Mouse (Mus musculus) mesoderm, embryonic 11.5 days (tissue): ENCODE results near the gene Ssbp3.

Experiments
- DNase-seq: peaks from one replicate; pipeline ENCODE4 v3.0.0-alpha.2; 2012; ENCODE audit warnings: low read depth, low spot score

Gene Ssbp3

DNA sequence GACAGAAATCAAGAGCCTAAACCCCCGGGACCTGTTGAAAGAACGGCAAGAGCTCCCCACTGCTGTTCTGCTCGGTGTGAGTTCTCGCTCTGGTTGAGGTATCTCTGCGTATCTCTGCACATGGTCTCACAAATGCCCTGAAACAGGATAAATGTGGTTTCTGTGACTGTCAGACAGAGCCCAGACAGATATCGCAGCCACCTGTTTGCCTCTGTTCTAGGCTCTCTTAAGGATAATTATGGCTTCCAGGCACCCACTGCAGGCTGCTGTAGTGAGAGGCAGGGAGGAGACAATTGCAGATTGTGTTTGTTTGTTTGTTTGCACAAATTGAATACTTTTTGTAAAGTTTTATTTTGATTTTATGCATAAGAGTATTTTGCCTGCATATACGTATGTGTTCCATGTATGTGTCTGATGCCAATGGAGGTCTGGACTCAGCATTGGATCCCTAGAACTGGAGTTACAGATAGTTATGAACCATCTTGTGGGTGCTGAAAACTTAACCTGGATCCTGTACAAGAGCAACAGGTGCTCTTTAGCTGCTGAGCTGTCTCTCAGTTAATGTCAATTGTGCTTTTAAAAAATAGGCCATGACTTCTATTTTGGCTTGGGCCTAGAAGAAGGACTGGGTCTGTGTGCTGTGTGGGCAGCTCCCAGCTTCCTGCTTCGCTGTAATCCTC lies 101.0 kb downstream of the Ssbp3 start:
- no peak for DNase-seq

DNA sequence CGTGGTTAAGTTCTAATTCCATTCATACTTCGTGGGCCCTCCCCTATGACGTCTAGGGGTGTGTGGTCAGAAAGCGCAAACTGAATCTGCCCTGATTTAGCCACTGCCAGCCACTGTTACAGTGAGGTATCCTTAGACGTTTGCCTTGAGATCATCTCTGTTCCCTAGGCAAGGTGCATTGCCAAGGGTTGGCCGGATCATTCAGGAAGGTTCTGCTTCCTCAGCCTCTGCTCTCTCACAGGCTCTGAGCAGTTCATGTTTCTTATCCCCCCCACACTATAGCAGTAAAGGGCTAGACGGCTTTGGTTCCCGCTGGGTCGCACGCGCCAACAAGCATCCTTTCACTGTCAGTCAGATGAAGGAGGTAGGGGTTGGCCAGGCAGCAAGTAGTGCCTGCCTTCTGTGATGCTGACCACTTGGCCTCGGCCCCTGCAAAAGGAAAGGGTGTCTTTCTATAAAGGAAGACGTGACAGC lies 101.5 kb downstream of the Ssbp3 start:
- no peak for DNase-seq

DNA sequence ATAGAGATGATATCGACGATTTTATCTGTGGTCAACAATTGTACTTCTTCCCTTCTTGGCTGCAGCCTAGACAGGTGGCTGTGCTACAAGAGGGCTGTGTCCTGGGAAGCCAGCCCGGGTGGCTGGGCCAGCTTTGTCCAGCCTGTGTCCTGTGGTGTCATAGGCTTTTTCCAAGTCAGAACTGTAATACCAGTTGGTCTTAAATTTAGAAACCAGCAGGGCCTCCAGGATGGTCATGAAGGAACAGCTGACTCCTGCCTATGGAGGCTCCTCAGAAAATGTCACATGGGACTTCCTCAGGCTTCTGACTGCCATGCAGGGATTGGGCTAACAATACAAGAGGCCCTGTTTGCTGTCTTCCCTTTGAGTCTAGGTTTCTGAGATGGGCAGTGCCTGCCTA lies 102.1 kb downstream of the Ssbp3 start:
- no peak for DNase-seq

DNA sequence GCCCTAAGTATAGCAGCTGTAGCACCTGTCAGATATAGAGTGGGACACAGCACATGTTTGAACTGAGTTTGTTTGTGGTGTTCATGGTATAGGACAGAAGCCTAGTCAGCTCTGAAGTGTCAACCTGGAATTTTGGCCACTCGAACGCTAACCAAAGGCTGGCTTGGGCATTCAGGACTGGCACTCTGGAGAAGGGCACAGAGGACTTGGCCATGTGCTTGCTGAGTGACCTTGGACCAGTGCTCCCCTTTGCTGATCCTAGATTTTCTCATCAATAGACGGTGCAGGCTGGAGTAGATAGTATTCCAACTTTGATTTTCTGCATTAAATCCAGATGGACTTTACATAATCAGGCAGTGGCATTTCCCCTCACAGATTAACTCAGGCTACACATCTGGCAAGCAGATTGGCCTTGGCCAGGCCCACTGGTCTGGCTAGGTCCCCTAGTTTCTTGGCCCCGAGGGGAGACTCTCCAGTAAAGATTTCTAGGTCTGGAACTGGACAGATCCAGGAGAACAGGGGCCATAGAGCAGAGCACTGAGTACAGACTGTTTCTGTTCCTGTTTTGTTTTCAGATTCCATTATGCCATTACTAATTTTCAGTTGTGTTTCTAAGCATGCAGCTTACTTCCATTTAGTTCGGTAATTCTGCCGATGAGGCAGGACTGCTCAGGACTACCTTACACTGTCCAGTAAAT lies 102.8 kb downstream of the Ssbp3 start:
- DNase-seq: no peak

DNA sequence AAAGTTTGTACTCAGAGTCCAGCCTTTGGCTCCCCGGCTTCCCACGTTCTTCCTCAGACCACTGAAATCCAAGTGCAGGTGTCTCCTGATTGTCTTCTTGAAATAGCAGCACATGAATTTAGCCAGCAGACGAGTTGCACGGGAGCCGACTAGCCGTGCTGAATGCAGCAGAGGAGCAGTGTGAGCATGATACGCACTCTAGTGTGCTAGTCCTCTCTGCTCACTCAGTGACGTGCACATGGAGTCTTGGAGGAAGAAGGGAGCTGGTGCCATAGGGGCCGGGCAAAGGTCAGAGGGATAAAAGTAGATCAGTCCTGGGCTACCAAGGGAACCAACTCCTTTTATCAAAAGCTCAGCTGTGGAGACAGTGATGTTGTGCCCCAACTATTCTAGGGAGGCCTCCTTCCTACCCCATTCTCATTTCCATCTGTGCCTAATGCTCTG lies 103.3 kb downstream of the Ssbp3 start:
- DNase-seq: no peak

DNA sequence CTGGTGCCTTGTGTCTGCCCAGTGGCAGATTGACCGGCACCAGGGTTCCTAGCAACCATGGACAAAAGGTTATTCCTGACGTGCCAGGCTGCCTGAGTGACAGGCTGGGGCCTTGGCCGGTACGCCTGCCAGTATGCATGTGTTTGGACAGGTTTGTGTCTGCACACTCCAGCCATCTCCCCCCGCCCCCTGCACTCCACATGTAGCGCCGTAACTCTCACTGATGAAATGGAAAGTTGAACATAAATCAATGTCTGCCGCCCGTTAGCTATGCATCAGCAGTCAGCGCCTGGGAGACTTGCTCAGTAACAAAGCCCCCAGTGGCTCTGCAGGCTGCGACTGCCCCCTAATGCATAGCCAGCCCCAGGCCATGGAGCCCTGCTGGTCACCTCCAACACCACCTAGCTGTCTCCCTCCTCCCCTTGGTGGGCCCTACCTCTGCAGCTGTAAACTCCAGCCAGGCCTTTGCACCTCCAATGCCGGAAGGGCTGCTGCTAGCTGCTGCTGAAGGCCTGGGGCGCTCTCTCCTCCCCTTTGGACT lies 105.5 kb downstream of the Ssbp3 start:
- peak; percentile 90 for DNase-seq

DNA sequence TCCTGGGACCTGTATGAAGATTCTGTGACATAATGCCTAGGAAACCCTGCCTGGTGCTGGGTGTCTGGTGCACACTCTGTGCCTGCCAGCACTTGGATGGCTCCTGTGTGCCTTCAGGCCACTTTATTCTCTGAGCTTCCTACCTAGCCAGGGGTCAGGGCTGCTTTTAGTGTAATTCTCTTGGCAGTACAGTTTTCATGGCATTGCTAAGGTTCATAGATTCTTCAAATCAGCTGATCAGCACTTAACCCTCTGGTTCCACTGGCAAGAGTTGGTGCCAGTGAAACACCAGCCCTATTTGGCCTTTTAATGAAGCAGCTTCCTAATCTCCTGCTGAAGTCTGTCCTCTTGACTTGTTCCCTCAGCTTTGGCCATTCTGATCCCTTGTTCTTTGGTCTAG lies 106.8 kb downstream of the Ssbp3 start:
- no peak for DNase-seq

DNA sequence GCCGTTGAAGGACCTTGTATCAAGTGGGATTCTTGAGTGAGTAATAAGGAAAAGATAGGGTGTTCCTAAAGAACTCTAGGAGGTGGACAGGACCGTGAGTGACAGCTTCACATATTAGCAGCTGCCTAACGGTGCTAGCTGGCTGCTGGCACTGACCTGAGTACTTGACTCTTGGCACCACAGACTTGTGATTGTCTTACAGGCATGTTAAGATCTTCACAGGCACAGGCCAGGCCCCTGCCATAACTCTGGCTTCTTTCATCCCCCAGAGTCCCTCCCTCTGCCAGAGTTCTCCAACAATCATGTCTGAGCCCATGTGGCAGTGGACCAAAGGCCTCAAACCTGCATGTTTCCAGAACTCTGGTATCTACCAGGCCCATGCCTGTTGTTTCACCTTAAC lies 108.0 kb downstream of the Ssbp3 start:
- DNase-seq: no peak

DNA sequence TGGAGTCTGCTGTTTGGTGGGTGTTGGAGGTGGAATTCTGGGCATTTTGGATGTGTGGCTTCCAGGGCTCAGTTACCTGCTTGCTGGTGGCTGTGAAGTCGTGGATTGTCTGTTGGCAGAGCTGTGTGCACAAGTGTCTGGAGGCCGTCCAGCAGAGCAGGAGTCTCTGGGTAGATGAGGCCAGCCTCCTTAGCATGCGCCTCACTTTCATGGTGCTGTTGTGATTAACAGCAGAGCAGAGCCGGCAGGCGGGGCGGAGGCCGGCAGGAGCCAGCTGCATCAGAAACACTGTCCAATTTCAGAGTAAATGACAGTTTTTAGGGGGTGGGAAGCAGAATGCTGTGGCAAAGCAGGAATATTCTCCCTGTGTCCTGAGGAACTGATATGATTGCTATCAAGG lies 108.5 kb downstream of the Ssbp3 start:
- no peak for DNase-seq

DNA sequence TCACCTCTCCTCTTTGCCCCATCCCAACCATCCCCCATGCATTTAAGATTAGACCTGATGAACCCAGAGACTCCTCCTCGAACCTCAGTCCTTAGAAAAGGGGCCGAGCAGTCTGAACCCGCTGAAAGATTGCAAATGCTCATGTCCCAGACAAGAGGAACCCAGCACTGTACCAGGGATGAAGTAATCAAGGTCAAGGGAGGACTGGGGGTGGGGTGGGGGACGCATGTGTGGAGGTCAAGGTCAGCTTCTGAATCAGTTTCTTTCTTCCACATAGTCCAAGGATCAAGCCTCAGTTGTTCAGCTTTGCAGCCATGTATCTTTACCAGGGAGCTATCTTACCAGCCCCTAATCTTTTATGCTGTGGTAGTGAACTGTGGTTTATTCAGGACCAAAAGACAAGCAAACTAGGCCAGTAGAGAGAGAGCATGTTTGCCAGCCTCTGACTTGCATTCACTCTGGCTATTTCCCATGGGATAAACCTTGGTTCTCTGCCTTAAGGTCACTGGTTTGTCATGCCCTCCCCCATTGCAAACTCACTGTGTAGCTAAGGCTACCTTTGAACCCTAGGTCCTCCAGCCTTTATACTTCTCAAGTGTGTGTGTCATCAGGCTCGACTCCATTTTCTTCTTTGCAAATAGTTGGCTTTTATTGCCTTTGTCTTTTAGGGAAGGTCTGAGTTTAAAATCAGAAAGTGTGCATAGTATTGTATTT lies 109.9 kb downstream of the Ssbp3 start:
- DNase-seq: no peak

DNA sequence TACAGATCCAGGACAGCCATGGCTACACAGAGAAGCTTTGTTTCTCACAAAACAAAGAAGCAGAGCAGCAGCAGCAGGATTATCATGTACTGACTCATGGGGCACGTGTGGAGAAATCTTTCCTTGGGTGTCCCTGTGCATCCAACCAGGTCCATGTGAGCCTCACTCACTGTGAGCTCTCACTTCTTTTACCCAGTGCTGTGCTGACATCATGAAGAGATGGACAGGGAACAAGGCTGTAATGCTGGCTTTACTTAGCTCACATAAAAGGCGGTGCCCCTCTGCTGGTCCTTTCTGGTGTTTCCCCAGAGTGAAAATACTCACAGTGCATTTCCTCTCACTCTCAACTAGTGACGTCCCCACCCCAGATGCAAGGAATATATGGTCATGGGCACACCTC lies 111.0 kb downstream of the Ssbp3 start:
- DNase-seq: no peak

DNA sequence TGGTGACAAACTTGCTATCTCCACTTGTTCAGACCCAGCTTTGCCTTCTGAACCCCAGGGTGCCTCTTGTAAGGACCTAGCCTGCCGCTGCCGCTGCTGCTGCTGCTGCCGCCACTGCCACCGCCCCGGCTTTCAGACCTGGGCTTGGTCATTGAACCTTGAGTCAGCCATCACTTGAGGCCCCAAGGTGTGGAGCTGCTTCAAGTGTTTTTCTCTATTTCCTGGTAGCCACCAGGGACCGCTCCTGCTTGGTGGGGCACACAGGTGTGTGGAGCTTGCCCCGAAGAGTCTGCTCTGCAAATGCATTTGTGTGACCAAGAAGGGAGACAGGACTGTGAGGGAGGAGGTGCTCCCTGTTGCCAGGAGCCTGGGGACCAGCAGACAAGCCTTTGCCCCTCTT lies 114.4 kb downstream of the Ssbp3 start:
- DNase-seq: no peak

DNA sequence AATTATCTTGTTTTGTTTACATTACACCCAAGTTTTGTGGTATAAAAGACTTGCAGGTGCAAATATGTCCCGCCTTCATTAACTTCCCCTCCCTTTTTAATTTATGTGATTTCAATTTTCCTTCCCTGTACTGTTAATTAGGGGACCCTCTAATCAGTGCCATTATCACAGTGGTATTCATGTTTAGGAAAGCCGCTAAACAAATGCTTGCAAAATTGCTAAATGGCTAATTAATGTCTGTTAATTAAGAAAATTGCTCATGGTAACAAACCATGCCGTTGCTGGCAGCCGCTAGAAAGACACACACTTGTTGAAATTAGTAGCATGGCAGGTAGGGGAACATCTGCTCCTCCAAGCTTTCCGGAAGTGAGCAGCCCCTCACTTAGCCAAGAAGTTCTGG lies 114.9 kb downstream of the Ssbp3 start:
- no peak for DNase-seq

DNA sequence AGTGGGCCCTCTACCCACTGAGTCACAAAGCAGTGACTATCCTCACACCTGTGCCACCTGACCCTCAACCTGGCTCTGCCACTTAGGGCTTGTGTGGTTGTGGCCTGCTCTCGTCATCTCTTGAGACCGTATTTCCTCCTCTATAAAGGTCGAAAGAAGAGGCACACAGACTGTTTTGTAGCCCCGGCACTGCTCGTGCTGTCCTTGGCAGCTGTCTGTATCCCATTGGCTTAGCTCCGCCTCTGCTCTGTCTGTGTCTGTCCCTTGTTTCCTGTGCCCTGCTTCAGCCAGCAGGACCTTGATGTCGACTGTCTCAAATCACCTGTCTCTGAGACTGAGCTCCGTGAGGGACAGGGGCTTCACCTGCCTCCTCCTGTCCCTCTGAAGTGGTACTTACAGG lies 116.0 kb downstream of the Ssbp3 start:
- no peak for DNase-seq

DNA sequence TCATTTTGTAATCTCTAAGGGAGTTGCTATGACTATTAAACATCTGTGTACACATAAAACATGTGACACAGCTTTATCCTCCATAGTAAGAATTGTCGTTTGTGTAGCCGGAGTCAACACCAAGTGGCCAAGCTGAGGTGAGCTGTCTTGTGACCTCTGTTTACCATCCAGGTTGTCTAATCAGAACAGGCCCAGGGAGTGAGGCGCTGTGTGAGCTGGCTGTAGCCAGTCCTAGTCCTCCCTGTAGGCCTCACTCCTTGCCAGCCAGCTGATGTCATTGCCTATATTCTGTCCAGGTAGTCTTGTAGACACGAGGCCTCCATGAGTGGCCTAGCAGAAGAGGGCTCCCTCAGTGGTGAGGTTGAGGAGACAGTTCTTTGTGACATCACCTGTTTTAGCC lies 125.2 kb downstream of the Ssbp3 start:
- DNase-seq: no peak

DNA sequence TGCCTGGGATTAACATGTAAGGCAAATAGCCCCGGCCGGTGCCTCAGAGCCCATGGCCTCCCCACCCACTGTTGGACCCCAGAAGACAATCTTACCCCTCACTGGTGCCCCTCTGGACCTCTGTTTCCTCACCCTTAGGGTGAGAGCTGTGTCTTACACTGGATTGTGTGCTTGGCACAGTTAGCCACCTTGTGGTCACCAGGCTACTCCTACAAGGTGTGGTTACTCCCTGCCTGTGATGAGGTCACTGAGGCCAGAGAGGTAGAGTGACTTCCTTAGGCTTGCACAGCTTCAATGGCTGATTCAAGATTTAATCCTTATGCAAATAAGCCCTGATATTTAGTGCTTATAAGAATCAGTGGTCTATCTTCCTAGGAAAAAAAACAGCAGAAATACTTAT lies 126.5 kb downstream of the Ssbp3 start:
- no peak for DNase-seq

DNA sequence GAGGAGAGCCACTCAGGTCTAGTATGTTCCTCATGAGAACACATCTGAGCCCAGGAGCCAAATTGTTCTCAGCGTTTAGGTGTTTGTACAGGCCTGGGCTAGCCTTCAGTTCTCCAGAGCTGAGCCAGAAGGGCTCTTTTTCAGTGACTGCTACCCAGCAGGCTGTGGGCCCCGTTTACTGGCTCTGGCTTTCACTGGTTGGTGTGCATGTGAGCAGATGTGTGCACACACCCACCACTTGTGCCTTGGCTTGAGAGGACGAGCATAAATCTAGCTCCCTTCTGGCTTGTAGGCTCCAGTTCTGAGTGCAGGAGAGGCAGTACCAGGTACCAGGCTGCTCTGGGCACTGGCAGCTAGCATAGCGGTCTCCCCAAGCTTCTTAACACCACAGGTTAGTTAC lies 127.8 kb downstream of the Ssbp3 start:
- DNase-seq: no peak

DNA sequence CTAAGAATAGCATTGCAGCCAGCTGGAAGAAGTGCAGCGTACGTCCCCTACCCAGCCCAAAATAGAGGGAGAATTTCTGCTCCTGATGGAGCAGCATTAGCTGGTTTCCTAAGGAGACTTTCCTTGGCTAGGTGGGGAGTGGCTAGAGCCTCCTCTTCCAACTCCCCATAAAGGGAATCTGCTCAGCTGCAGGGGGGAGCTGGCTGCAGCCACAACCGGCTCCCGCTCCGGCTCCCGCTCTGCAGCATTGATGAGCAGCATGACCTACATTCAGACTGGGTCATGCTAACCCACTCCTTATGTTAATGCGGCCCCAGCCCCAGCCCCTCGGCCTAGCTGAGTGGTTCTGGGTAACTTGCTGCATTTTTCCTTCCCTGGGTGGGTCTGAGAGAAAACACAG lies 128.8 kb downstream of the Ssbp3 start:
- no peak for DNase-seq

DNA sequence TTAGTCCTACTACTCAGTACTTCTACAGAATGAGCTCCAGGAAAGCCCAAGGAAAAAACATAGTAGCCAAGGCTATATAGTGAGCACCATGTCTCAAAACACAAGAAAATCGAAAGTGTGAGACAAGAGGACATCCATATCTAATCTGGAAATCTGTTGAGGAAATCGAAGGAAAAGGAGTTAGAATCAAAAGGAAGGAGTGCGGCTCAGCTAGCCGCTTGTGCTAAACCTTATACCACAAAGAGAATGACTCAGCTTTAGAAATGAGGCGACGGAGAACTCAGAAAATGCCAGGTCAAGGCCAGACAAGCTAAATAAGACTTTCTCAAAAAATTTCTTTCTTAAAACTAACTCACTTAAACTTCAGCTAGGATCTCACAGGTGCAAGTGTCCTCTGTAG lies 131.8 kb downstream of the Ssbp3 start:
- no peak for DNase-seq

DNA sequence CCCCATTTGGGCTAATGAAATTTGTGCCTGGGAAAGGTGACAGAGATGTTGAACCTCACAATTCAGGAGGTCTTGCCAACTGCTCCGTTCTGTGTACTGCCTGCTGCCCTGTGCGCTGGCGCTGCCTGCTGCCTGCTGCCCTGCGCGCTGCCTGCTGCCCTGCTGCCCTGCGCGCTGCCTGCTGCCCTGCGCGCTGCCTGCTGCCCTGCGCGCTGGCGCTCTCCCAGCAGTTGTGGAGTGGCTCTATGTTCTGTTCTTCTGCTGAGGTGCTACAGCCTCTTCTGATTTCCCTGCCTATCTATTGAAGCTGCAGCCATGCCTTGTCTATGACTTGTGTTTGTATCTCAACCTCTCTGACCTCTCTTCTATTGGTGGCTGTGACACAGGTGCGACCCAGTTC lies 134.7 kb downstream of the Ssbp3 start:
- no peak for DNase-seq

DNA sequence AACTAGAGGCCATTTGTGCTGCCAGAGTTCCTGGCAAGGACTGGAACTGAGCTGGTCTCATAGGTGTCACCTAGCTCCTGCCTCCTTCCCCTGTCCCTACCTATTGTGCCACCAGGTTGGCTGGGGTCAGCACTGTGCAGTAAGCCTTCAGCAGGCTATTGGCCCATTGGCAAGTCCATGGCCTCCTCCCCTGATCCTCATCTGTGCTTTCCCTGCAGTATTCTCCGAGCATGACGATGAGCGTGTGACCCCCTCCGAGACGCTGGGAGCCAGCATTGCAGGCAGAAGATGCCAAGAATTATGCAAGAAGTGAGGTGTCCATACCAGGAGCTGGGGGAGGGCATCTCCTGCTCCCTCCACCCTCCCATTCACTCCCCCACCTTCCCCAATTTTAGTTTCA lies 137.3 kb downstream of the Ssbp3 start:
- no peak for DNase-seq

DNA sequence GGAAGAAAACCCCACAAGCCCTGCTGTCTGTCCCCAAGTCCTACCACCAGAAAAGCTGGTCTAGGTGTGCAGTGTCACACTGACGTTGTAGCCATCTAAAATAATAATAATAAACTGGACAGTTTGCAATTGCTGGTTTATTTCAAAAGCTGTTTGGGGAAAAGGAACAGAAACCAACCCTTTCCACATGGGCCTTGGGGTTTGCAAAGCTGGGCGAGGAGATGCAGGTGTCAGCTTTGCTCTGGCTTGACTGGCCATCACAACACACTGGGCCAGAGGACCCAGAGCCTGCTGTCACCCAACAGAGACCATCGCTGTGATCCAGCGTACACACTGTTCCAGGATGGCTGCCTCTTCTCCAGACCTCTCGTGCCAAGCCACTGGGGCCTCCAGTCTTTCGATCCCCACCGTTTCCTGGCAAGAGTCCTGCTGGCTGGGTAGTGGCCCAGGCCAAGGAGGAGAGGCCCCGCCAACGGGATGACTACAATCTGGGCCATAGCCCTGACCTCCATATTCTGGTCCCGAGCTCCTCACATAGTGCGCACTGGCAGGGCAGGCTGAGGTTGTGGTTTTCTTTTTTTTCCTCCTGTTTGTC lies 138.2 kb downstream of the Ssbp3 start:
- no peak for DNase-seq
